8 mouse cellular contexts compared by ENCODE assay signal in genomic region chr17:34152923-34153322, GRCm38 (mm10). TPM values are rescaled to one million over a fixed set of nuclear protein-coding genes. Genes with fewer than 3 reads are reported as not detected.
A peak's percentile ranks its signal among the peaks of the same experiment; 100 is the strongest.
DNase-seq lines count a peak whose midpoint lies in the region; ATAC-seq lines count a peak whose summit lies in the region.
"Had no signal": no experiment of that assay in that cellular context is flagged by ENCODE, and none has a peak within 500 bp of the region (broad histone marks: within the 10 kb centered on the region; RNA-seq: fewer than 3 reads in every experiment).

H2-DMb1 (plus strand) TSS chr17:34153072.

- peak; percentile 68 for ATAC-seq in CD4-positive, CD25-positive, alpha-beta regulatory T cell, adult 4 months

- DNase-seq in layer of hippocampus, adult 9-10 months (ENCODE audit: low spot score), result peak; percentile 77
- no peak for DNase-seq in layer of hippocampus, postnatal 25 days (ENCODE audit: extremely low spot score in 1 of 2, low spot score in 1 of 2)
- peak; percentile 23 to 51 for DNase-seq in adrenal gland, postnatal 36 days
- DNase-seq in kidney, adult 8-10 months, result peak; percentile 76 to 79
- peak; percentile 50 for DNase-seq in mesoderm, embryonic 11.5 days (ENCODE audit: low read depth, low spot score)
- no peak for DNase-seq in c-Kit-positive CD71-positive TER-119-positive erythroid progenitor cells, embryonic 14.5 days (ENCODE audit: low spot score)

RNA-seq across cellular contexts. Expression of gene H2-DMb1, which starts in this region (rescaled TPM):
- total RNA-seq in layer of hippocampus, postnatal 25 days (2021), result 1 to 10 TPM; 1.8 to 3.4 TPM
- 1 to 10 TPM; 3.4 to 6.2 TPM for polyA plus RNA-seq in CD4-positive, CD25-positive, alpha-beta regulatory T cell, adult 4 months (2017; shearing (Covaris generic))
- total RNA-seq in adrenal gland, postnatal 36 days (2021), result 1 to 10 TPM; 3.5 to 6.0 TPM
- polyA plus RNA-seq: neural tube, embryonic 11.5 days had no signal

Comparison
In these comparisons a context has a peak if more than half of its experiments do, and no peak if none do; other contexts are left out.
1. DNase-seq: peak in layer of hippocampus, adult 9-10 months (single experiment), adrenal gland, postnatal 36 days (2 of 2), kidney, adult 8-10 months (2 of 2) and mesoderm, embryonic 11.5 days (single experiment); none in layer of hippocampus, postnatal 25 days (0 of 2) and c-Kit-positive CD71-positive TER-119-positive erythroid progenitor cells, embryonic 14.5 days (single experiment).